Mouse (Mus musculus): Measurements from ENCODE around the gene Tmem177. TPM values are rescaled to one million over a fixed set of nuclear protein-coding genes. Genes with fewer than 3 reads are reported as not detected.
A peak's percentile ranks its signal among the peaks of the same experiment; 100 is the strongest.

Gene Tmem177
- polyA plus RNA-seq, 1 experiment from 2014 or later: 9.2 TPM

DNA sequence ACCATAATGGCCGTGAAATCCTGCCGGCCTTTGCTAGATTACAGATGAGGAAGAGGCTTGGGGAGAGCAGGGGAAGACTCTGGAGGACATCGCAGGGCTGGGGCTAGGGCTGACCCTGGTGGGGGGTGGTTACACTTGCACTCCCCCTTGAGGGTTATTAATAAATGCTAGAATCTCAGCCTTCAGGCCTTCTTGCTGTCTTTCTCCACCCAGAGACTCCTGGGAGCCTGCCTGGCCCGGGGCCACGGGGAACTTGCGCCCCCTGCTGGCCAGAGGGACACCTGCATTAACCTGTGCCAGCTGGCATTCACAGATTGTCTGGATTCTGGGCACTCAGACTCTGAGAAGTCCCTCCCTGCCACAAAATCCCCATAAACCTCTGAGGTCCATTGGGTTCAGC, 18.1 kb downstream of the Tmem177 start:
- ATAC-seq (ENCODE audit: low FRiP score) (peak; percentile 58), DNase-seq (ENCODE audit: low spot score) (peak; percentile 81)
- WGBS: 36% methylated on average over 6 of the region's 6 CpGs
- H3K9ac ChIP-seq (ENCODE audit: low read depth, low read length): no peak overlapping the region
- H3K27ac ChIP-seq (ENCODE audit: low read depth, low read length): no peak overlapping the region
- H3K4me2 ChIP-seq (replicated peaks; ENCODE audit: low read depth, low read length): no peak overlapping the region
- no peaks in the 10 kb centered on the region for H3K4me1 ChIP-seq (replicated peaks; ENCODE audit: control insufficient read depth, insufficient read depth, low read length)
- H3K4me3 ChIP-seq (ENCODE audit: low read depth, low read length): no peak overlapping the region
- H3K36me3 ChIP-seq (ENCODE audit: control insufficient read depth, insufficient read depth, low read length): no peaks in the 10 kb centered on the region
- H3K27me3 ChIP-seq (ENCODE audit: control insufficient read depth, insufficient read depth, low read length): no peaks in the 10 kb centered on the region
- H3K9me3 ChIP-seq (ENCODE audit: control insufficient read depth, low read length): no peaks in the 10 kb centered on the region

DNA sequence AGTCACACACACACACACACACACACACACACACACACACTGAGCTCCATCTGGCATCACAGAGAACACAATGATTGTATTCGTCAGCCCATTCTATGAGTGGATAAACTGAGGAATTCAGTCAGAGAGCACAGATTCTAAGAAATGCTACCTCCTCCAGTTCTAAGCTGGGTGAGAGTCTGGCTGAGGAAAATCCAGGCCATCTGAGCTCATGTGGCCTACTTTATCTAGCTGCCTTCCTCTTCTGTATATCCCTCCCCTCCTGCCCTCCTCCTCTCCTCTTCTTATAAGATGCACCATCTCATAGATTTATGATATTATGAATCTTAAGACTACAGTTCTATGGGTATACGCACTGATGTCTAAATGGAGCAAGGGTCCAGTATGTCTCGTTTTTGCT, 19.4 kb downstream of the Tmem177 start:
- Histone ChIP-seq H3K27me3 (ENCODE audit: control insufficient read depth, insufficient read depth, low read length) (no peaks in the 10 kb centered on the region), H3K4me1 (replicated peaks; ENCODE audit: control insufficient read depth, insufficient read depth, low read length) (no peaks in the 10 kb centered on the region), H3K9me3 (ENCODE audit: control insufficient read depth, low read length) (no peaks in the 10 kb centered on the region), H3K27ac (ENCODE audit: low read depth, low read length) (no peak overlapping the region), H3K9ac (ENCODE audit: low read depth, low read length) (no peak overlapping the region), H3K36me3 (ENCODE audit: control insufficient read depth, insufficient read depth, low read length) (no peaks in the 10 kb centered on the region), H3K4me2 (replicated peaks; ENCODE audit: low read depth, low read length) (no peak overlapping the region), H3K4me3 (ENCODE audit: low read depth, low read length) (no peak overlapping the region)
- WGBS: 82% methylated on average over 3 of the region's 3 CpGs
- ATAC-seq (ENCODE audit: low FRiP score) (no peak), DNase-seq (ENCODE audit: low spot score) (no peak)

DNA sequence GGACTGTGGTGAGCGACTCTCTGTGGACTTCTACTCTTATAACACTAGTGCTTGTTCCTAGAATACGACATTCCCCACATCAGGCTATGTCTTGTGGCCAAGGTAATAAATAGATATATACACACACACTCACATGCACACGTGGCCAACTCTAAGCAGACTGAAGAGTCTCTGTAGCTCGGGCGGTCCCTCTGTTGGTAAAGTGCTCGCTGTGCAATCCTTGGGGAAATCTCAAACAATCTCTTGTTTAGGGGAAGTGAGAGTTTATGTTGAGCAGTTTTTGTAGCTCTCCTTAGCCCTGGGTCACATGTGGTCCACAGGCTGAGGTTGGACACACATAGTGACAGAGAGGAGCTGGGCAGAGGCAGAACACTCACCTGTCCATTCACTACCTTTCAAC, 20.1 kb downstream of the Tmem177 start:
- H3K27me3 ChIP-seq (ENCODE audit: control insufficient read depth, insufficient read depth, low read length): no peaks in the 10 kb centered on the region

DNA sequence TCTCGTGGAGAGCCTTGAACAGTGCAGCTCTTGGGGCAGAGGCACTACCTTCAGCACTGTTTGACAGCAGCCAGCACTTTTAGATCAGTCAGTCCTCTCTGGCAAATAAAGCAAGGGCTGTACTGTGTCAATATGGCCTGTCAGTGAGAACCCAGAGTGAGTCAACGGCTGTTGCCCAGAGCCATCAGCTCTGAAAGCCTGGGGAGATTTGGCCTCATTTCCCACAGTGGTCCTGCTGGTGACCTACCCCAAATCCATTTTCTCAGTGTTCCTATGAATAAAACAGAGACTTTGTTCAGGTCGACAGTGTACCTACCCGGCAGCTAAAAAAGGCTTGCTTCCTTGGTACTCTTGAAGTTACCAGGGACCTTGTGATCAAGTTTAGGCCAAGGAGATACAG, 21.1 kb downstream of the Tmem177 start:
- ATAC-seq (ENCODE audit: low FRiP score) (no peak), DNase-seq (ENCODE audit: low spot score) (no peak)
- WGBS: 79% methylated on average over 4 of the region's 4 CpGs
- no peaks in the 10 kb centered on the region for H3K9me3 ChIP-seq (ENCODE audit: control insufficient read depth, low read length)
- no peak overlapping the region for H3K9ac ChIP-seq (ENCODE audit: low read depth, low read length)
- no peaks in the 10 kb centered on the region for H3K36me3 ChIP-seq (ENCODE audit: control insufficient read depth, insufficient read depth, low read length)
- H3K27ac ChIP-seq (ENCODE audit: low read depth, low read length): no peak overlapping the region
- H3K4me3 ChIP-seq (ENCODE audit: low read depth, low read length): no peak overlapping the region
- no peak overlapping the region for H3K4me2 ChIP-seq (replicated peaks; ENCODE audit: low read depth, low read length)
- no peaks in the 10 kb centered on the region for H3K27me3 ChIP-seq (ENCODE audit: control insufficient read depth, insufficient read depth, low read length)
- H3K4me1 ChIP-seq (replicated peaks; ENCODE audit: control insufficient read depth, insufficient read depth, low read length): no peaks in the 10 kb centered on the region

More for the DNA sequence above, 20.1 kb downstream of the Tmem177 start:
- no peak for ATAC-seq (ENCODE audit: low FRiP score)
- H3K27ac ChIP-seq (ENCODE audit: low read depth, low read length): no peak overlapping the region
- no peak overlapping the region for H3K4me3 ChIP-seq (ENCODE audit: low read depth, low read length)
- no peaks in the 10 kb centered on the region for H3K36me3 ChIP-seq (ENCODE audit: control insufficient read depth, insufficient read depth, low read length)
- no peaks in the 10 kb centered on the region for H3K4me1 ChIP-seq (replicated peaks; ENCODE audit: control insufficient read depth, insufficient read depth, low read length)
- 80% methylated on average over 6 of the region's 6 CpGs for WGBS
- H3K9ac ChIP-seq (ENCODE audit: low read depth, low read length): no peak overlapping the region
- no peak for DNase-seq (ENCODE audit: low spot score)
- no peak overlapping the region for H3K4me2 ChIP-seq (replicated peaks; ENCODE audit: low read depth, low read length)
- no peaks in the 10 kb centered on the region for H3K9me3 ChIP-seq (ENCODE audit: control insufficient read depth, low read length)

DNA sequence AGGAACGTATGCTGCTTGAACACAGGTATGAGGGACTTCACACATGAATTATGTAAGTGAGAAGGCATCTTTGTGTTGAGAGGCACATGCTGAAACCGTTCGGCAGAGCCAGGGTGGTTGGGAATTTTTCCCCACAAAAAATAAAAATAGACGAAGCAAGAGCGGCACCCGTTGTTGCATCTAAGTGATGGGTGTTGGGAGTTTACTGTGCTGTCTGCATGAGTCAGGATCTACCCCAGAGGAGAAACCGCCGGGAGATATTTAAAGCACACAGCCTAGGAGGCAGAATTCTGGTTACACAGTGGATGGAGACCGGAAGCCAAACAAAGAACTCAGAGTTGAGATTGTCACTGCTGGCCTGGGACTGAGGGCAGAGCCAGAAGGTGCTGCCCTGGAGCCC, 21.9 kb downstream of the Tmem177 start:
- no peak for DNase-seq (ENCODE audit: low spot score)
- Histone ChIP-seq H3K9ac (ENCODE audit: low read depth, low read length) (no peak overlapping the region), H3K9me3 (ENCODE audit: control insufficient read depth, low read length) (no peaks in the 10 kb centered on the region), H3K27ac (ENCODE audit: low read depth, low read length) (no peak overlapping the region), H3K4me3 (ENCODE audit: low read depth, low read length) (no peak overlapping the region), H3K4me1 (replicated peaks; ENCODE audit: control insufficient read depth, insufficient read depth, low read length) (no peaks in the 10 kb centered on the region), H3K36me3 (ENCODE audit: control insufficient read depth, insufficient read depth, low read length) (no peaks in the 10 kb centered on the region), H3K27me3 (ENCODE audit: control insufficient read depth, insufficient read depth, low read length) (no peaks in the 10 kb centered on the region), H3K4me2 (replicated peaks; ENCODE audit: low read depth, low read length) (no peak overlapping the region)
- ATAC-seq (ENCODE audit: low FRiP score): no peak
- whole genome bisulfite sequencing: 85% methylated on average over 9 of the region's 9 CpGs

DNA sequence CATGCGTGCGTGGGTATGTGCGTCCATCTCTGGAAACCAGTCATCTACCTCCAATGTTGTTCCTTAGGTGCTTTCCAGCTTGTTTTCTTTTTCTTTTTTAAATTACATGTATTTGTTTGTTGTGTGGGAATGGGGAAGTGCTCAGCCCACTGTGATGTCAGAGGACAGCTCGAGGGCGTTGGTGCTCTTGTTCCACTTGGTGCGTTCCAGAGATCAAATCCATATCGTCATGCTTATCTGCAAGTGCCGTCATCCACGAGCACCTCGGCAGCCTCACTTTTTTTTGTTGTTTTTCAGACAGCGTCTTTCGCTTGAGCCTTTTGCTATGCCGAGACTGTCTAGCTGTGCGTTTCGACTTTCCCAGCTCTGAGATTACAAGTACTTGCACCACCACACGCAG, 23.7 kb downstream of the Tmem177 start:
- WGBS: 87% methylated on average over 16 of the region's 16 CpGs

DNA sequence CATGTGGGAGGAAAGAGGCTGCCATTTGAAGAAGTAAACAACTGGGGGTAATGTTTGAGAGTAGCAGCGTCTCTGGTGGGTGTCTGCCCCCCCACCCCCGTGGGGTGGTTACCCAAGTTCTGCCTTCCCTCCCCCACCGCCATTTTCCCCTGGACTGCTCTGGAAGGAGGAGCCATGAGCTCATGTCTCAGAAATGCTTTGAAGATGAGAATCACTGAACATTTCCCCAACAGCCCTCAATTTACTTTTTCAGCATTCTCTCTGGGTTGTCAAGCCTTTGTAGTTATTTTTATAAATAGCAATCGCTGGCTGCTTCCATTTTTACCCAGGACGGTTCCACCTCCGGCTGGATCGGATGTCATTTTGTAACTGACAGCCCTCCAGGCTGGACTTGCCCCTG, 26.7 kb downstream of the Tmem177 start:
- Histone ChIP-seq H3K9ac (ENCODE audit: low read depth, low read length) (no peak overlapping the region), H3K27ac (ENCODE audit: low read depth, low read length) (no peak overlapping the region), H3K4me1 (replicated peaks; ENCODE audit: control insufficient read depth, insufficient read depth, low read length) (no peaks in the 10 kb centered on the region), H3K4me3 (ENCODE audit: low read depth, low read length) (no peak overlapping the region), H3K4me2 (replicated peaks; ENCODE audit: low read depth, low read length) (no peak overlapping the region), H3K36me3 (ENCODE audit: control insufficient read depth, insufficient read depth, low read length) (no peaks in the 10 kb centered on the region), H3K9me3 (ENCODE audit: control insufficient read depth, low read length) (no peaks in the 10 kb centered on the region), H3K27me3 (ENCODE audit: control insufficient read depth, insufficient read depth, low read length) (no peaks in the 10 kb centered on the region)
- DNase-seq (ENCODE audit: low spot score): no peak
- ATAC-seq (ENCODE audit: low FRiP score): no peak
- WGBS: 70% methylated on average over 7 of the region's 7 CpGs

More for the DNA sequence above, 23.7 kb downstream of the Tmem177 start:
- no peaks in the 10 kb centered on the region for H3K36me3 ChIP-seq (ENCODE audit: control insufficient read depth, insufficient read depth, low read length)
- DNase-seq (ENCODE audit: low spot score) (no peak), ATAC-seq (ENCODE audit: low FRiP score) (no peak)
- H3K4me2 ChIP-seq (replicated peaks; ENCODE audit: low read depth, low read length): no peak overlapping the region
- H3K4me3 ChIP-seq (ENCODE audit: low read depth, low read length): no peak overlapping the region
- no peak overlapping the region for H3K27ac ChIP-seq (ENCODE audit: low read depth, low read length)
- no peaks in the 10 kb centered on the region for H3K9me3 ChIP-seq (ENCODE audit: control insufficient read depth, low read length)
- no peaks in the 10 kb centered on the region for H3K27me3 ChIP-seq (ENCODE audit: control insufficient read depth, insufficient read depth, low read length)
- no peak overlapping the region for H3K9ac ChIP-seq (ENCODE audit: low read depth, low read length)
- no peaks in the 10 kb centered on the region for H3K4me1 ChIP-seq (replicated peaks; ENCODE audit: control insufficient read depth, insufficient read depth, low read length)

DNA sequence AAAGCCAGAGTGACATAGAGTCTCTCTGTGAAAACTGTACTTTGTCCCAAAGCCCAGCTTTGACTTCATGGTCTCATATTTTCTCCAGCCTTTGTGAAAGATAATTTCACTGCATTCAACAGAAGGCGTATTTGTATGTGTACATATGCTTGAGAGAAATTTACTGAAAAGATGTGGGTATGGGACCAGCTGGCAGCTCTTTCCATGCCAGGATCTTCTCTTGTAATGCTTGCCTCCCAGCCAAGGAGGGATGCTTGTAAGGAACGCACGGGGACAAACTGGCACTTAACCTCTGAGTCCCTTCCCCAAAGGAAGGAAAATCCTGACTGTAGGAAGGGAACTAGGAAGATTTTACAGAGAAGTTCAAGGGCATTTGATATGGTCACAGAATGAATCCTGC, 28.7 kb downstream of the Tmem177 start:
- Histone ChIP-seq H3K36me3 (ENCODE audit: control insufficient read depth, insufficient read depth, low read length) (no peaks in the 10 kb centered on the region), H3K9ac (ENCODE audit: low read depth, low read length) (no peak overlapping the region), H3K4me3 (ENCODE audit: low read depth, low read length) (no peak overlapping the region), H3K4me2 (replicated peaks; ENCODE audit: low read depth, low read length) (no peak overlapping the region), H3K4me1 (replicated peaks; ENCODE audit: control insufficient read depth, insufficient read depth, low read length) (no peaks in the 10 kb centered on the region), H3K27me3 (ENCODE audit: control insufficient read depth, insufficient read depth, low read length) (no peaks in the 10 kb centered on the region), H3K9me3 (ENCODE audit: control insufficient read depth, low read length) (no peaks in the 10 kb centered on the region), H3K27ac (ENCODE audit: low read depth, low read length) (no peak overlapping the region)
- WGBS: 92% methylated on average over 3 of the region's 3 CpGs
- ATAC-seq (ENCODE audit: low FRiP score) (no peak), DNase-seq (ENCODE audit: low spot score) (no peak)

DNA sequence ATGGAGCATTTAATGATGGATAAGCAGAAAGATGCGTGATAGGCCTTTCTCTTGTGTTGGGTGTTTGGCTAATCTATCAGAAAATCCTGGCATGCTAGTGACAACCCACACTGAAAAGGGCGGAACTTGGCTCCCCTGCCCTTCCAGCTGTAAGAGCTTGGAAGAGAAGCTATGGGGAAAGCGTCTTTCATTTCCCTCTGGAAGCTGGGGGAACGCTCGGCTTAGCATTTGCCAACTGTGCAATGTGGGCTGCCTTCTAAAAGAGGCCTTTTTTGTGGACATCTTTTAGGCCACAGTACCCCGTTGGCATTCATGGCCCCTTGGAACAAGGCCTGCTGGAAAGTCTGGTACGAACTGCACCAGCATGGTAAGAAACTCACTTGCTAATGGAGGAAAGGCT, 34.1 kb downstream of the Tmem177 start:
- DNase-seq (ENCODE audit: low spot score) (no peak), ATAC-seq (ENCODE audit: low FRiP score) (no peak)
- H3K36me3 ChIP-seq (ENCODE audit: control insufficient read depth, insufficient read depth, low read length): no peaks in the 10 kb centered on the region
- H3K27ac ChIP-seq (ENCODE audit: low read depth, low read length): no peak overlapping the region
- H3K4me3 ChIP-seq (ENCODE audit: low read depth, low read length): no peak overlapping the region
- H3K4me1 ChIP-seq (replicated peaks; ENCODE audit: control insufficient read depth, insufficient read depth, low read length): no peaks in the 10 kb centered on the region
- H3K9me3 ChIP-seq (ENCODE audit: control insufficient read depth, low read length): no peaks in the 10 kb centered on the region
- H3K9ac ChIP-seq (ENCODE audit: low read depth, low read length): no peak overlapping the region
- no peak overlapping the region for H3K4me2 ChIP-seq (replicated peaks; ENCODE audit: low read depth, low read length)
- no peaks in the 10 kb centered on the region for H3K27me3 ChIP-seq (ENCODE audit: control insufficient read depth, insufficient read depth, low read length)
- WGBS: 71% methylated on average over 7 of the region's 7 CpGs
